Mouse (Mus musculus): ENCODE measurements around the gene Babam2.

DNA sequence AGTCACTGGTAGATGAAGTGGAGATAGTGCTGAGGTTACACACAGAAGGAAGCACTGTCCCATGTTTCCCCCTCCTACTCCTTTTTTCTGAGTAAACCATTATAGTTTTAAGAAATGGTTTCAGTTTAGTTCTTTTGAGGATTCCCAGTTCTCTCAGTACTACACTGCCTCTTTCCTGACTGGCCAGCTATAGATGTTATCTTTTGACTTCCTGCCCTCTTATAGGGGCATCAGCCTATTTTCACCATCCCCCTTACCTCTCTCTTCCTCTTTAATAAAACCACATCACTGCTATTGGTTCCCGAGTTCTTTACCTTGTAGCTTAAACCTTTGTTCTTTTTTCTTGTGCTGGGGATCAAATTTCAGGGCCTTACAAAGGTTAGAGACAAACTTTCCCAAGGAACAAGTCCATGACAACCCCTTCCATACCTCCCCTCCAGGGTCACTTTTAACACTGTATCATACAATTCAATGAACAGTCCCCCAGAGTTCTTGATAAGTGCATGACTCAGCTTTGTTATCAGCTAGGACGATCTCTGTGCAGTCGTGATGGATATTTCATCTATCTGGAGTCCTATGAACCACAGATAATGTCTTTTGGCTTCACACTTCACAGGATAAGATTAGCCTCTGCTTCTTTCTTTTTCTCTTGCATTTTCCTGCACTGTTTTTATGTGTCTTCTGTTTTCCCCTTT, 35.3 kb downstream of the Babam2 start:
- TF ChIP-seq CTCF (IDR thresholded peaks at IDR 0.05; ENCODE audit: low read depth) (no peak), EP300 (IDR thresholded peaks at IDR 0.05; ENCODE audit: low read depth) (no peak)
